Mouse (Mus musculus) left cerebral cortex, postnatal 36 days (tissue): ENCODE data around the gene Ptprr. TPM values are rescaled to one million over a fixed set of nuclear protein-coding genes. Genes with fewer than 3 reads are reported as not detected.

ENCODE experiments used
- DNase-seq, 2 experiments: peaks; one replicate each; pipeline ENCODE4 v3.0.0; 2021 to 2022; ENCODE audit warnings: low spot score in 2 of 2, mixed read lengths in 1 of 2
- intact Hi-C: fragments of 180-260 bp; cut with DNase I; formaldehyde crosslinking; loops from one replicate; pipeline ENCODE4 v1.15.1; 2025
- total RNA-seq, 2 experiments: library from RNA; stranded (reverse); gene quantifications; 2 replicates each; pipeline ENCODE4 v1.2.3; 2021

The Ptprr gene
- total RNA-seq, 2 experiments from 2014 or later = 18.1 to 21.4 TPM

- no peak for DNase-seq
- intact Hi-C loops = no loop called here
Observed at GRCm38 (mm10) chr10:116183258-116183657, 165.2 kb downstream of the Ptprr start.

- DNase-seq = no peak
- intact Hi-C loops = no loop called here
Observed at GRCm38 (mm10) chr10:116191724-116192123, 173.7 kb downstream of the Ptprr start.

- DNase-seq = no peak
- intact Hi-C loops = no loop called here
Observed at GRCm38 (mm10) chr10:116192293-116192692, 174.3 kb downstream of the Ptprr start.

GRCm38 (mm10) chr10:116194409-116194808 lies 176.4 kb downstream of the Ptprr start:
- intact Hi-C loops = no loop called here
- DNase-seq = no peak

- intact Hi-C loops = loop anchor here (2.0 to 5.0 kb wide), 3 partner anchors 112 to 275 kb away; partner anchors contain the start of gene Ptprr
- DNase-seq = peak; percentile 23 to 28
Observed at GRCm38 (mm10) chr10:116196596-116197415, 178.8 kb downstream of the Ptprr start.

- intact Hi-C loops = loop anchor here (2.0 to 5.0 kb wide), 3 partner anchors 113 to 275 kb away; partner anchors contain the start of gene Ptprr
- DNase-seq = no peak
Observed at GRCm38 (mm10) chr10:116197416-116197939, 179.5 kb downstream of the Ptprr start.

- no peak for DNase-seq
- intact Hi-C loops = loop anchor here (5.0 kb wide), 2 partner anchors 182 to 277 kb away; partner anchors contain the start of gene Ptprr
Observed at GRCm38 (mm10) chr10:116199035-116199434, 181.0 kb downstream of the Ptprr start.

- intact Hi-C loops = no loop called here
- no peak for DNase-seq
Observed at GRCm38 (mm10) chr10:116201542-116201941, 183.5 kb downstream of the Ptprr start.

- intact Hi-C loops = no loop called here
- DNase-seq = no peak
Observed at GRCm38 (mm10) chr10:116205580-116206358, 187.8 kb downstream of the Ptprr start.

GRCm38 (mm10) chr10:116206449-116206848 lies 188.4 kb downstream of the Ptprr start:
- DNase-seq = no peak
- intact Hi-C loops = no loop called here

- DNase-seq = peak; percentile 23 to 41
- intact Hi-C loops = loop anchor here (1.0 kb wide), 1 partner anchor 111 kb away; no protein-coding TSS in a partner anchor
Observed at GRCm38 (mm10) chr10:116207987-116208726, 190.1 kb downstream of the Ptprr start.

GRCm38 (mm10) chr10:116208727-116209115 lies 190.7 kb downstream of the Ptprr start:
- intact Hi-C loops = loop anchor here (1.0 kb wide), 1 partner anchor 111 kb away; no protein-coding TSS in a partner anchor
- DNase-seq = no peak

- DNase-seq = no peak
- intact Hi-C loops = loop anchor here (5.0 kb wide), 1 partner anchor 55 kb away; no protein-coding TSS in a partner anchor
Observed at GRCm38 (mm10) chr10:116212127-116212526, 194.1 kb downstream of the Ptprr start.

GRCm38 (mm10) chr10:116220336-116221118 lies 202.5 kb downstream of the Ptprr start:
- no peak for DNase-seq
- intact Hi-C loops = no loop called here

- intact Hi-C loops = no loop called here
- DNase-seq = no peak
Observed at GRCm38 (mm10) chr10:116235299-116235698, 217.3 kb downstream of the Ptprr start.

- intact Hi-C loops = no loop called here
Observed at GRCm38 (mm10) chr10:116242200-116242599, 224.2 kb downstream of the Ptprr start.

GRCm38 (mm10) chr10:116243373-116243772 lies 225.4 kb downstream of the Ptprr start:
- intact Hi-C loops = no loop called here
- DNase-seq = no peak

More at GRCm38 (mm10) chr10:116242200-116242599, 224.2 kb downstream of the Ptprr start:
- no peak for DNase-seq

- no peak for DNase-seq
- intact Hi-C loops = no loop called here
Observed at GRCm38 (mm10) chr10:116245632-116246031, 227.6 kb downstream of the Ptprr start.

GRCm38 (mm10) chr10:116252668-116253067 lies 234.7 kb downstream of the Ptprr start:
- DNase-seq = no peak
- intact Hi-C loops = no loop called here
